Mouse (Mus musculus) brain, embryonic 14.5 days (tissue): ENCODE results near the gene Prdm16. TPM values are rescaled to one million over a fixed set of nuclear protein-coding genes. Genes with fewer than 3 reads are reported as not detected.

Experiments
- DNase-seq: peaks from one replicate; pipeline ENCODE4 v3.0.0-alpha.2; 2011; ENCODE audit warnings: low read depth
- CTCF ChIP-seq: fragments of 200-500 bp; IDR thresholded peaks from 2 replicates; pipeline ENCODE4 v1.5.1; 2012; ENCODE audit warnings: inconsistent platforms, mild to moderate bottlenecking, moderate library complexity, borderline replicate concordance; ENCODE audit not compliant: insufficient read depth, insufficient read length; ENCODE audit errors: extremely low read depth
- POLR2A ChIP-seq: fragments of 200-500 bp; IDR thresholded peaks from 2 replicates; pipeline ENCODE4 v1.6.1; 2012; ENCODE audit warnings: mild to moderate bottlenecking, inconsistent platforms, borderline replicate concordance; ENCODE audit not compliant: poor library complexity, insufficient read depth, insufficient read length, severe bottlenecking; ENCODE audit errors: extremely low read depth
- polyA plus RNA-seq: library from polyadenylated mRNA; depleted of rRNA; stranded (reverse); fragments of >200 nt; gene quantifications from 2 replicates; pipeline ENCODE4 v1.2.3, GENCODE M21; 2012

The Prdm16 gene
- polyA plus RNA-seq, 1 experiment, result 10.8 TPM

DNA sequence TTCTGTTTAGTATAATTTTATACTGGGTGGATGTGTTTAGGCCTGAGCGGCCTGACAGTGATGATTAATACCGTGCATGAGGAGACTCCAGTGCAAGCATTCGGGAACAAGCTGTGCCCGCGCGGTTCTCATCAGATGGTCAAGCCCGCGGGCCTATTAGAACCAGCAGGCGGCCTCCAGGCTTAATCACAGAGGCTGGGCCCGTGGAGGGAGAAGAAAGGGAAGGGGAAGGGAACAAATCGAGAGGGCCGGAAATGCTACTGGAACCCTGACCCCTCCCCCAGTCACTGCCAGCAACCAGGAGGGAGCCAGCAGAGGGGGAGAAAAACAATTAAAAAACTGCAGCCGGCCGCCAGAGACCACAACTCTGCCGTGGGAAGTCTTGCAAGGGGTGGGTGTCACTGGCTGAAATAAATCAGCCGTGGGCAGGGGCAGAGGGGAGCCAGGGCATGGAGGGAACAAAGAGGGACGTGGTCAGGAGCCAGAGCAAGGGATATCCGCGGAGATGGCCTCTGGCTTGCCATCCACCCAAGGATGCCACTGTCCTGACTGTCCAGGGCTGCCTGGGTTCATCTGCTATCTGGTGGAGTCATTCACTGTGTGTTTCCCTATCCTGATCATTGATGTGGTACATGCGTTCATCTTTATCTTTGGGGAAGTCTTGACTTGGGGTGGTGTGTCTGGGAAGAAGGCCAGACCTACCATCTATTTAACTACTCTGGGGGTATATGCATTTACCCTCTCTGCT lies 246.2 kb downstream of the Prdm16 start:
- peak; percentile 84 for DNase-seq
- TF ChIP-seq CTCF (no peak), POLR2A (no peak)

DNA sequence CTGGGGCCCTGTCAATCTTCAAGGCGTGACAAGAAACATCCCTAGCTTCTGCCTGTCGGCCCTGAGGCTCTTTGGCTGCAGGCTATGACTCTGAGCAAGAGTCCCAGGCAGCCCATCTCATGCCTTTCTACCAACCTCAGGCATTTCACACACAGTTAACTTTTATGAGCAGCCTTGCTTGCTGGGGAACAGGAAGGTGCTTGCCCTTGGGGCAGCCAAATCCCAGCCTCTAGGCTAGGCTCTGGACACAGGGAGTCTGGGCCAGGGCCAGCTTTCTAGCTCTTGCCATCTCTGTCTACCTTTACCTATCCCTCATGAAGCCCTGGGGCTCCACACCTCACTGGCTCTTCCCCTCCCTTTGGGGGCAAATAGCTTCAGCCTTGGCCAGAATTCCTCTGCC lies 247.0 kb downstream of the Prdm16 start:
- no peak for DNase-seq

DNA sequence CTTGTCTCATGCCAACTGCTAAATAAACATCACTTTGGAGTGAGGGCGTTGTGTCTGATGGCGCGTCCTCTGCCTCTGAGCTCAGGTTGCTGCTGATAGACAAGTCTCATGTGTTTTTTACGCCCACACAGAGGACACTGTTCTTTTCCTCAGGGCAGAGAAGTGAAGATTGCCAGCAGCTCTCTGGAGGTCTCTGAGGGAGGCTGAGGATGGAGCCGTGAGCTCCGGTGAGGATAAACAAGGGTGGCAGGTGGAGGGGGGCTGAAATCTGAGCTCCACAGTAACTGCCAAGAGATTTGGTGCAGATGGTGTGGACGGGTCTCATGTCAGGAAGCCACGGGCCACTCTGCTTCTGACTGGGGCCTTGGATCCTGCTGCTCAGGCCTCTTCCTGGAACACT lies 249.9 kb downstream of the Prdm16 start:
- TF ChIP-seq CTCF (no peak), POLR2A (no peak)
- DNase-seq, result peak; percentile 35

More for the DNA sequence above, 247.0 kb downstream of the Prdm16 start:
- TF ChIP-seq POLR2A (no peak), CTCF (no peak)

DNA sequence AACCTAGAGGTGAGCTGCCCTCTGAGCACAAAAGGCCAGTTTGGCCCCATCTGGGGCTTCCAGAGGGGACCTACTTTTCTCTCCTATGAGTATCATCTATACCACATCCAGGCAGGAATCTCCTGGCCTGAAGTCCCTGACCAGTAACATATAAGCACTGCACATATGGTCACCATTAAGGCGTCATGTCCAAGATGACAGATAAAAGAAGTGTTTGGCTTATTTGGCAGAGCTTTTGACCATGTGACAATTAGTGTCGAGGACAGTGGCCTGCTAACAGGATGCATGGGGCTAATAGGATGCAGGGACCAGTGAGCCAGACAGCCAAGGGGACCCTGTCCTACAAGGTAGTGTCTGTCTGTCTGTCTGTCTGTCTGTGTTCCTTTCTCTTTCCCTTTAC lies 250.8 kb downstream of the Prdm16 start:
- DNase-seq, result no peak
- no peak for TF ChIP-seq POLR2A

DNA sequence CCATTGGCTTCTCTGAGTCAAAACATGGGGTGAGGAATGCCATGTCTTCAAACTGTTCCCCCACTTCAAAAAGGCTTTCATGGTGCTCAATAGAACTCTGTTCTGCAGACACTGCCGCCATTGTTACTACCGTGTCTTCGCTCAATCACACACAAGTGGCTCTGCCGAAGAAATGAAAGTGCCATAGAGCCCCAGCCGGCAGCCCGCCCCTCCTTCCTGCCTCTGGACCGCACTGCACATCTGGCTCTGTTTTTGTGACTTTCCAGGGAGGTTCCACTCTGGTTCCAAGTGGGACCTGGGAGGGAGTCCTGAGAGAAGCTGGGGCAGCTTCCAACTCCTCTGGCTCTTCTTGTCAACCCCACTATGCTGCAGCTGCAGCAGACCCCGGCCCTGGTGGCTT lies 251.5 kb downstream of the Prdm16 start:
- DNase-seq, result no peak

DNA sequence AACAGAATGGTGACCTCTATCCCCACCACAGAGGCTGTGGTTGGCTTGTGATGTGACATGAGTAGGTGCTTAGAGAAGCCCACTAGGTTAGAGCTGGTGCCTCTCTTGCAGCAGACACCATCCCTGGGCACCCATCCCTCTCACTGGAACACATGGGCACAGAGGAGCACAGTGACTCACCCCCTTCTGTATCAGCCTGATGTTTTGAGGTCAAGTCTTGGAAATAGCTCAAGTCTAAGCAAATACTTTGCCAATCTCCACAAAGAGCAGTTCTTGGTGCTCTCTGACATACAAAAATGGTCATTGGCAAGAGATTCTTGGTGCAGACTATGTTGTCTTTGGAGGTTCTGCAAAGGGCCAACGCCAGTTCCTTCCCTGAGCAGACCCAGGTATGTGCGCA lies 257.8 kb downstream of the Prdm16 start:
- TF ChIP-seq POLR2A, result no peak
- TF ChIP-seq CTCF, result no peak
- no peak for DNase-seq

More for the DNA sequence above, 251.5 kb downstream of the Prdm16 start:
- no peak for TF ChIP-seq POLR2A
- no peak for TF ChIP-seq CTCF

DNA sequence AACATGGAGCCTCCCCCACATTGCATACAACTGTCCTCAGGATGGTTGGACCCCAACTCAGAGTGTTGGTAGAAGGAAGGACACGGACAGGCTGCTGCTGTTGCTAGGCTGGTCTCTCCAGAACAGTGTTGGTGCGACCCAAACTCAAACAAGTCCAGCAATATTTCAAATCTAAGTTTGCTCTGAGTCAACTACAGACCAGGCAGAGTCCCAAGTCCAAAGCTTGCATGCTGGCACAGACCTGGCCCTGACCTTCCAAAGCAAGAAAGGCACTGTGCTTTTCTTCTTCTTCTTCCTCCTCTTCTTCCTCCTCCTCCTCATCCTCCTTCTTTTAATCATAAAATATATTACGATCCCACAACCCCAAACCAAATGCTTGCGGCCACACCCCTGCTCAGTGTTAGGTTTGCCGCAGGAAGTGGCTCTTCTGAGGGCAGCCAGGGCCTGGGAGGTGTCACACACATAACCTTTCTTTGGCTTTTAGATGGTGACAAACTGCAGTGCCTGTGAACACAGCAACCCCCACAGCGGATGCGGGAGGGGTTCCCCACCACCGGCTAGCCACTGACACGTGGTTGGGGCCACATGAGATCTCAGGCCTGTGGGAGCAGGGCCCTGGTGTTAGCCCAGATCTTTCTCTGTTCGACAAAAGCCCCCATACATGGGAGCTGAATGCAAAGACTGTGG lies 260.6 kb downstream of the Prdm16 start:
- DNase-seq, result no peak
- no peak for TF ChIP-seq POLR2A
- no peak for TF ChIP-seq CTCF

DNA sequence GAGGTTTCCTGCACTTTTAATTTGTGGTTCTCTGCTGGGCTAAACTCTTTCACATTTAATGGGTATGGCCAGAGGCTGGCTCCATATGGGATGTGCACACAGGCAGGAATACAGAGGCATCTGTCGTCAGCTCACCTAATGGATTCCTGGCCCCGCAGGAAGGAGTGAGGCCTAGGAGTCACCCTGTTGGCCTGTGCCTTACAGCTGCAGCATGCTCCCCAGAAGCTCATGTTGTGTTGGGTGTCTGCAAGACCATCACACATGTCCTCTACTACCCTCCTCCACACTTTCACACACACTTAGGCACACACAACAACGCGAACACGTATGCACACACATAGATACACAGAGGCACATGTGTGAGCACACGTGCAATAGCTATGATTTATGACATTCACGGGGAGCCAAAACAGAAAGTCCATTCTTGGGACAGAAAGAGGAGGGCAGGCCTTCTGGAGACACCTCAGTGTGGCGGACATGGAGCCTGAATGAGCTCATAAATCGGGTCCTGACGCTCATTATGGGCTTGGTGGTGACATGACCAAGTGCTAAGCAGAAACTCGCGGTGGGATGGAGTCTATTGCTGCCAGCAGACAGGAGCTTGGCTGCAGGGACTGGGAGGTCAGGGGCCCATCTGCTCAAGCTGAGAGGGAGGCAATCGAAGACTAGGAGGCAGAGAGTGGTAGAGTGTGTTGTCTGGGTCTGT lies 265.0 kb downstream of the Prdm16 start:
- no peak for TF ChIP-seq POLR2A
- TF ChIP-seq CTCF, result no peak
- peak; percentile 37 for DNase-seq

DNA sequence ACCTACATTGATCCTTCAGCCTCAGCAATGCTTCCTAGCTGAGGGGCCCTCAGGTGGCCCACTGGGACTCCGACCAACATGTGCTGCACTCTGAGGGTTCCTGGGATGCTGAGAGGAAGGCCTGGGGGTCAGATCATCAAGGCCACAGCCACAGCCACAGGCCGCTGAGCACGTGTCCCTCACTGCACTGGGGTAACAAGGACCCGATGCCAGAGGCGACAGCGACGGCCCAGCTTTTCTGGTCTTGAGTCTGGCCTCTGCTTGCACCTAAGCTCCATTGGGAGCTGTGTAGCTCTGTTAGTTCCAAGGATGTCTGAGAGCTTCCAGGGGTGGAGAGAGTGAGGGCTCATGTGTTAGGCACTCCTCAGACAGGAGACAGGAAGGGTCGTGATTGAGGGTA lies 265.8 kb downstream of the Prdm16 start:
- TF ChIP-seq CTCF, result no peak
- TF ChIP-seq POLR2A, result no peak
- DNase-seq, result no peak

DNA sequence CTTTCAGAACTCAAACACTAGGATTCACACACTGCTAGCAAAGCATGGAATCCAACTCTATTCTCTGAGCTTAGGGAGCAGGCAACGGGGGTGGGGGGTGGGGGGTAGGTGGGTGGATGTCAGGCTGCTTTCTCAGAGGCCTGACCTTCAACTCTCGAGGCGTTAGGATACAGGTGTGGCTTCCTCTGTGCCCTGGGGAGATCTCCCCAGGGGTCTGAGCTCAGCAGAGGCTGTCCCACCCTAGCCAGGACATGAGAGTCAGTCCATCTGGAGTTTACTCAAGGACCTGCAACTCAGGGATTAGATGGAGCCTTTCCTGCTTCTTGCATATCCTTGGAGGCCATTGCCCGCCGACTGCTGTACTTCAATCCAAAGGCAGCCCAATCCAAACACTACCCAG lies 267.6 kb downstream of the Prdm16 start:
- DNase-seq, result no peak
- TF ChIP-seq POLR2A, result no peak
- no peak for TF ChIP-seq CTCF

DNA sequence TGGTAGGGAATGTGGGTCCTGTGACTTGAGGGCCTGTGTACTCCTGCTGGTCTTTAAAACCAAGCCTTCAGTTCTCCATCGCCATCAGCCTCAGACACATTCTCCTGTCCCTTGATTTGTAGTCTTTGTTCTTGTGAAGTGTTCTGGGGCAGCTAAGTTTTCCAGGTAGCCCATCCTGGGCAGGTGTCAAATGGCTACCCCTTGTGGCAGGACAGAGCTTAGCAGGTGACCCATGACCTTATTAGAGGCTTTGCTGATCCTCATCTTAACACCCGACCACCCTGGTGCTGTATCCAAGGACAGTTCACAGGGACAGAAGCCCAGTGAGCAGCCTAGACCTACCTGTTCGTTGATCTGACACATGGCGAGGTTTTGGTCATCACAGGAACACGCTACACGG lies 269.8 kb downstream of the Prdm16 start:
- no peak for TF ChIP-seq POLR2A
- no peak for TF ChIP-seq CTCF
- DNase-seq, result no peak

DNA sequence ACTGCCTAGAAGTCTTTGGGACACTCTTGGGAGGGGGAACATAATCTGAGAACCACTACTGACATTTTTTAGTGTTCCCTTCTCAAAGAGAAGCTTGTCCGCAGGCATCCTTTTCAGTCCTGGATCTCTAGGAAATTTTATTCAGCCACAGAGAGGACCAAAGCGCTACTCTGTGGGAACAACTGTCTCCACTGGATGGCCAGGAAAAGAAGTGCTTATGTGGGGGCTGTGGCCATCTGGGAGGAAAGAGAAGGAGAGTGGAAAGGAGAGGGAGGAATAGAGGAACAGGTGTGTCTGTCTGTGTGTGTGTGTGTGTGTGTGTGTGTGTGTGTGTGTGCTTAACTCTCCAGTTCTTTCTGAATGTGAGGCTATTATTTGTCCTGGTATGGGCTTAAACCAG lies 271.9 kb downstream of the Prdm16 start:
- DNase-seq, result no peak
- TF ChIP-seq POLR2A (no peak), CTCF (no peak)

DNA sequence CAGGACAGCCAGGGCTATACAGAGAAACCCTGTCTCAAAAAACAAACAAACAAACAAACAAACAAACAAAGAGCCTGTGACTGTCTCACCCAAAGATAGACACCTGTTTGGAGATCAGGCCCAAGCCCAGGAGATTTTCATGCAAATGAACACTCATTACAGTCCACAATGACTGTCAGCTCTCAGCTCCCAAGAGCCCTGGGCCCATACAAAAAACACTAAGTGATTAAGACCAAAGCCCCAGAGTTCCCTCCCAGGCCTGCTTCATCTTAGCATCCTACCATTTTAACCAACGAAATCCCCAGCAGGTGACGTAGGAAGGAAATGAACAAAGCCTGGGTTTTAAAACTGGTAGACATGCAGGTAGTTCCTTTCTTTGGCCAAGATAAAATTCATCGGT lies 275.8 kb downstream of the Prdm16 start:
- DNase-seq, result no peak
- TF ChIP-seq POLR2A, result no peak
- TF ChIP-seq CTCF, result no peak

DNA sequence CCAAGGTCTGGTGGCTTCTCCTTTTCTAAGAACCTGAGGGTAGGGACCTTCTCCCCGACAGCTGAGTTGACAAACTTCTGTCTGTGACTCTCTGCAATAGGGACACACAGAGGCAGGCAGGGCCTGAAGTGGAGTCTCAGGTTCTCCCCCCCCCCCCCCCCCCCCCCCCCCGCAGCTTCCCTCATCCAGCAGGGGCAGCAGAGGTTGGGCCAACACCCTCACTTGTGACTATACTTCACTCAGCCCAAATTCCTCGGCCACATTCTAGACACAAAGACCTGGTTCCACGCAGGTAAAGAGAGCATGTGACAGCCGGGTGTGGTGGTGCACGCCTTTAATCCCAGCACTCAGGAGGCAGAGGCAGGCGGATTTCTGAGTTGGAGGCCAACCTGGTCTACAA lies 276.2 kb downstream of the Prdm16 start:
- DNase-seq, result no peak
- no peak for TF ChIP-seq CTCF
- no peak for TF ChIP-seq POLR2A

DNA sequence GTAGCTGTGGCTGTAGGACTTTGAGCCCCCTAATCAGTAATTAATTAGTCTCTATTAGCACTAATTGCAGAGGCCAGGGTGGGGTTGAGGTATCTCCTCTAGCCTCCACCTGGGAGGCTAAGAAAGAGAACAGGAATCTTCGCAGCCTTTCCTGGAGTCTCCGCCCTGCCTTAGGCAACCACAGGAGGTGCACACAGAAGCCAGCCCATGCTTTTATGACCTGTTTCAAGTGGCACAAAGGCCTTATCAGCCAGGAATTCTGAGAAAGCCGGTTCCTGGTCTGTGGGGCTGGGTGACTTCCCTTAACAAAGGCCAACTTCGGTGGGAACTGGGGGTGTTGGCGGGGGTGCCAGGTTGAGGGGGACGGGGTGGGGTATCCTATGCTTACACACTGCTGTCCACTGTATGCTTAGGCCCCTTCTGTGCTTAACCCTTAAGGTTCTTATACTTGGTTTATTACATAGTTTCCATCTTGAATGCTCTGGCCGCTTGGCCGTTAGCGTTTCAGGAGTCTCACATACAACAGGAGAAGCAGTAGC lies 276.8 kb downstream of the Prdm16 start:
- DNase-seq, result no peak
- TF ChIP-seq CTCF, result no peak
- TF ChIP-seq POLR2A, result no peak
